Mouse (Mus musculus): Measurements from ENCODE around the gene Syp. TPM values are rescaled to one million over a fixed set of nuclear protein-coding genes. Genes with fewer than 3 reads are reported as not detected.

The Syp gene
- polyA plus RNA-seq, 1 experiment from 2014 or later: 1.4 TPM

DNA sequence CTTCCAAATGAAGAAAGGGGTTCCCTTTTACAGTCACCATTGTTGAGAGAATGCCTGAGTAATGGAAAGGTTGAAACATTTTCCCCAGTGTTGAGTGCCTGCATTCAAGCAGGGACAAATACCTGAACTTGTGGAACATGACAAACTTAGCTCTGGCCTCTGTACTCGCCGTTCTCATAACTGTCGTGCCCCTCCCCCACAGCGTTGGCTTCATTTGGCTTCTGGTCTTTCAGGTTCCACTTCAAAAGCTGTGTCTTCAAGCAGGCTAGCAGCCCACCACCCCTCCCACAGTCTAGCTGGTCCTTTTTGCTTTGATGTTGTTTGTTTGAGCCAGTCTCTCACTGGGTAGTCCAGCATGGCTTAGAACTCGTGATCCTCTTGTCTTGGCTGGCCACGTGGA, 34.5 kb downstream of the Syp start:
- H3K9ac ChIP-seq (ENCODE audit: low read length): no peak overlapping the region
- no peak overlapping the region for H3K4me2 ChIP-seq (ENCODE audit: low read depth, low read length)
- H3K4me1 ChIP-seq (ENCODE audit: control insufficient read depth, insufficient read depth, low read length): peaks cover 24% of the 10 kb centered on the region
- no peaks in the 10 kb centered on the region for H3K27me3 ChIP-seq (ENCODE audit: control insufficient read depth, insufficient read depth, low read length)
- H3K4me3 ChIP-seq (ENCODE audit: low read length): no peak overlapping the region
- no peak for ATAC-seq (replicated peaks; ENCODE audit: extremely low read depth, insufficient read depth, low FRiP score)
- H3K36me3 ChIP-seq (ENCODE audit: control insufficient read depth, insufficient read depth): 0 out of 2 replicates have a peak, but pooled peaks cover 4% of the 10 kb centered on the region
- WGBS: 36% methylated on average over 6 of the region's 6 CpGs
- no peaks in the 10 kb centered on the region for H3K9me3 ChIP-seq (replicated peaks; ENCODE audit: control insufficient read depth, low read length)
- H3K27ac ChIP-seq (ENCODE audit: low read length): no peak overlapping the region

DNA sequence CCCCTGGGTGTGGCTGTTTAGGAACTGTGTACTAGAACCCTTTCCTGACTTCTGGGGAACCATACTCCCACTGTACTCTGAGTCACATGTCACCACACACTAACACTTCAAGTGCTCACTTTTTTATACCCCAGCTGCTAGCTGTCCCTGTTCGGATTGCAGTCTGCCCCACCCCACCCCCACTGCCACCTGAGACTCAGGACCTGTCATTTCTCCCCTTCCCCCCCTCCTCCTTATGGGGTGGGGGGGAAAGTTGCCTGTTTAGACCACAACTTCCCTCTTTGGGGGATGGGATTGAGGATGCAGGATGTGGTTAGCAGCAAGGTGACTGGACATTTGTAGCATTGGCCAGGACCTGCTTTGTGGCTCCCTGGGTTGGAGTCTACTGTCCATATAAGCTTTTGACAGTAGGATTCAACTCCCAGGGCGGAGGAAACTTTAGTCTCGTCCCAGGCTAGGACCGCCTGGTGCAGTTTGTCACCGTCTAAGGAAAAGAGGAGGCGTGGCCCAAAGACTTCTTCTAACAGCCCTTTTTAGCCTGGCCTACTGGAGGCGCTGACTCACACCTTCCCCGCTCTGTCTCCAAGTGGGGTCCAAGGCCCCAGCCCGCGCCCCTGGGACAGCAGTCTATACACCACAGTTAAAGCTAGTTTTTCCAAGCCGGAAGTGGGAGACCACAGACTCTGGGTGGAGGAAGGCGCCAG, 35.5 kb downstream of the Syp start:
- Histone ChIP-seq H3K4me2 (ENCODE audit: low read depth, low read length) (peak overlapping the region; percentile 62), H3K27me3 (ENCODE audit: control insufficient read depth, insufficient read depth, low read length) (no peaks in the 10 kb centered on the region), H3K4me3 (ENCODE audit: low read length) (peak overlapping the region; percentile 45), H3K9me3 (replicated peaks; ENCODE audit: control insufficient read depth, low read length) (no peaks in the 10 kb centered on the region), H3K27ac (ENCODE audit: low read length) (peak overlapping the region; percentile 55), H3K4me1 (ENCODE audit: control insufficient read depth, insufficient read depth, low read length) (peaks cover 24% of the 10 kb centered on the region), H3K36me3 (ENCODE audit: control insufficient read depth, insufficient read depth) (0 out of 2 replicates have a peak, but pooled peaks cover 4% of the 10 kb centered on the region), H3K9ac (ENCODE audit: low read length) (0 out of 2 replicates have a peak overlapping the region, but pooled peaks have one; percentile 59)
- ATAC-seq (replicated peaks; ENCODE audit: extremely low read depth, insufficient read depth, low FRiP score): no peak
- WGBS: 21% methylated on average over 12 of the region's 12 CpGs

DNA sequence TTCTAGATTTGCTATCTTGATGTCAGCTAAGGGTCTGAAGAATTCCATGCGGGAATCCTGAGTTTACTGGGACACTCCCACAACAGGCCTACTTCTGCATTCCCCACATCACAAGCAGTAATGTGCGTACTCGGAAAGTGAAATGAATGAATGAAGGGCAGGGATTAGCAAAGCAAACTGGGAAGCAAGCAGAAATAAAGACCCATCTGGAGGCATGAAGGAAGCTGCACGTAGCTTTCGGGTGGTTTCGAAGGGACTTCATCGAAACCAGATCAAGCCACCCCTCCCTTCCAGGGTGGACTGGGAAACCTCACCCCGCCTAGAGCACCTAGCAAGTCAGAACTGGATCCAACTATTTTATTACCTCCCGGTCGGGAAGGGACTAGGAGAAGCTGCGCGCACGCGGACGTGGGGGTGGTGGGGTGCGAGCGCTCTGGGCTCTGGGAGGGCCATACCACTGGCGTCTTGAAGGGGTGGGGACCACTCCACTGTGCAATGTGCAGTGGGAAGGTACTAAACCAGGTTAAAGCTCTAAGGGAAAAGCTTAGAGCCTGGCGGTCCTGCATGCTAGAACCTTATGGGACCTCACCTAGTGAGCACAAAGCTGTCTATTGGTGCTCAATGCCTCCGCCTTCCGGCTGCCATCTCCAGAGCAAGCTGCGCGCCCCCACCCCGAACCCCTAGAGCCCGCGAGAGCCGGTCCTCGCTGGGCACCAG, 36.2 kb downstream of the Syp start:
- peak overlapping the region; percentile 59 for H3K9ac ChIP-seq (ENCODE audit: low read length)
- H3K36me3 ChIP-seq (ENCODE audit: control insufficient read depth, insufficient read depth): no peaks in the 10 kb centered on the region
- WGBS: 16% methylated on average over 28 of the region's 28 CpGs
- H3K27me3 ChIP-seq (ENCODE audit: control insufficient read depth, insufficient read depth, low read length): no peaks in the 10 kb centered on the region
- H3K9me3 ChIP-seq (replicated peaks; ENCODE audit: control insufficient read depth, low read length): no peaks in the 10 kb centered on the region
- ATAC-seq (replicated peaks; ENCODE audit: extremely low read depth, insufficient read depth, low FRiP score): no peak
- peak overlapping the region; percentile 45 for H3K4me3 ChIP-seq (ENCODE audit: low read length)
- peak overlapping the region; percentile 55 for H3K27ac ChIP-seq (ENCODE audit: low read length)
- H3K4me2 ChIP-seq (ENCODE audit: low read depth, low read length): peak overlapping the region; percentile 62
- peaks cover 24% of the 10 kb centered on the region for H3K4me1 ChIP-seq (ENCODE audit: control insufficient read depth, insufficient read depth, low read length)

DNA sequence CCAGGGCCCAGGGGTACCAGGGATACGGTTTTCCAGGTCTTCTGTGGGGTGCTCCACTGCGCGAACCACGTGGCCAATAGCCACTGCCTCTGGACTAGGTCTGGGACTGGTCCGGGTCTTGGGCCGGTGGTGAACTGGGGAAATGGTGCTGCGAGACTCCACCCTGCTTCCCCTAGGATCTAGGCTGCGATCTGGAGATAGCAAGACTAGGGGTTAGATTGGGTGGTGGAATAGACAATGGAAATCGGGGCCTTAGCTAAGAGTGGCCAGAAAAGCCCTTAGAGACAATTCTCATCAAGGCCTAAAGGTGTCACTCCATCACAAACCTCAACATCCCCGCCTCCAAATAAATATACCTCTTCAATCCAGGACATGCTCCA, 36.7 kb downstream of the Syp start:
- 23% methylated on average over 10 of the region's 10 CpGs for whole genome bisulfite sequencing
- H3K9ac ChIP-seq (ENCODE audit: low read length): peak overlapping the region; percentile 59

DNA sequence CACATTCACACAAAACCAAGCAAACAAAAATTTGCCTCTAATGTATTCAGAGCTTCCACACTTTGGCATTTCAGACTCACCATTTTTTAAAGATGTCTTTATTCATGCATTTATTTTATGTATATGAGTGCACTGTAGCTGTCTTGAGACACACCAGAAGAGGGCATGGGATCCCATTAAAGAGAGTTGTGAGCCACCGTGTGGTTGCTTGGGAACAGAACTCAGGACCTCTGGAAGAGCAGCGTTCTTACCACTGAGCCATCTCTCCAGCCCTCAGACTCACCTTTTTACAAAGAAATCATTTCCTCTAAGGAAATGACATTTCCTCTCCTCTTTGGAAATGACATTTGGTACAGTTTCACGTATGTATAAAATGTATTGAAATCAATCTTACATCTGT, 40.7 kb downstream of the Syp start:
- H3K9me3 ChIP-seq (replicated peaks; ENCODE audit: control insufficient read depth, low read length): no peaks in the 10 kb centered on the region
- no peaks in the 10 kb centered on the region for H3K27me3 ChIP-seq (ENCODE audit: control insufficient read depth, insufficient read depth, low read length)
- H3K4me2 ChIP-seq (ENCODE audit: low read depth, low read length): no peak overlapping the region
- no peak for ATAC-seq (replicated peaks; ENCODE audit: extremely low read depth, insufficient read depth, low FRiP score)
- H3K36me3 ChIP-seq (ENCODE audit: control insufficient read depth, insufficient read depth): no peaks in the 10 kb centered on the region
- H3K9ac ChIP-seq (ENCODE audit: low read length): no peak overlapping the region
- H3K27ac ChIP-seq (ENCODE audit: low read length): no peak overlapping the region
- 37% methylated on average over 3 of the region's 3 CpGs for WGBS
- no peak overlapping the region for H3K4me3 ChIP-seq (ENCODE audit: low read length)
- H3K4me1 ChIP-seq (ENCODE audit: control insufficient read depth, insufficient read depth, low read length): peaks cover 7% of the 10 kb centered on the region

More for the DNA sequence above, 36.7 kb downstream of the Syp start:
- Histone ChIP-seq H3K4me3 (ENCODE audit: low read length) (peak overlapping the region; percentile 45), H3K27ac (ENCODE audit: low read length) (no peak overlapping the region), H3K9me3 (replicated peaks; ENCODE audit: control insufficient read depth, low read length) (no peaks in the 10 kb centered on the region), H3K36me3 (ENCODE audit: control insufficient read depth, insufficient read depth) (no peaks in the 10 kb centered on the region), H3K4me1 (ENCODE audit: control insufficient read depth, insufficient read depth, low read length) (peaks cover 24% of the 10 kb centered on the region), H3K27me3 (ENCODE audit: control insufficient read depth, insufficient read depth, low read length) (no peaks in the 10 kb centered on the region), H3K4me2 (ENCODE audit: low read depth, low read length) (peak overlapping the region; percentile 62)
- no peak for ATAC-seq (replicated peaks; ENCODE audit: extremely low read depth, insufficient read depth, low FRiP score)

DNA sequence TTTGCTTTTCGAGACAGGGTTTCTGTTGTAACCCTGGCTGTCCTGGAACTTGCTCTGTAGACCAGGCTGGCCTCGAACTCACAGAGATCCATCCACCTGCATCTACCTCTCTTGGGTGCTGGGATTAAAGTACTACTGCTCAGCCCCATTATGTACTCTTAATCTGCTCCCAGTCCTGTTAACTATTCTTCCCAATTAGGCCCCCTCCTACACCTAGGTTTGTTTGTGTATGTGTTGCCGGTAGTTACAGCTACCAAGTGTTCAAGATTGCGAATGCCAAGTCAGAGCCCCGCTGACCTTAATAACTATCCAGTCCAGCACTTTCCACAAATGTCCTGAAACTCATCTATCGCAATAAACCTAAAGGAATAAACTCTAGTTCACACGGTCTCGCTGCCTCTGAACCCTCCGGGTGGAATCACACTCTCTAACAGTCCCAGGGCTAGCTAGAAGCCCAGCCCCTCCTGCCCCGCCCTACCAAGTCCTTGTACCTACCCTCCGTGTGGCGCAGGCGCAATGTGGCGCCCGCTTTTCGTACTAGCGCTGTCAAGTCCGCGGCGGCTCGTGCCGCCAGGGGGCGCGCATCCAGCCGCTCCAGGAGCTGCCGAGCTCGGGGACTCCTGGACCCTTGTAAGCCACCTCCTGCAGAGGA, 41.3 kb downstream of the Syp start:
- Histone ChIP-seq H3K4me2 (ENCODE audit: low read depth, low read length) (peak overlapping the region; percentile 62), H3K4me1 (ENCODE audit: control insufficient read depth, insufficient read depth, low read length) (0 out of 2 replicates have a peak, but pooled peaks cover 4% of the 10 kb centered on the region), H3K4me3 (ENCODE audit: low read length) (peak overlapping the region; percentile 47), H3K9ac (ENCODE audit: low read length) (peak overlapping the region; percentile 71), H3K36me3 (ENCODE audit: control insufficient read depth, insufficient read depth) (no peaks in the 10 kb centered on the region), H3K27ac (ENCODE audit: low read length) (0 out of 2 replicates have a peak overlapping the region, but pooled peaks have one; percentile 23), H3K9me3 (replicated peaks; ENCODE audit: control insufficient read depth, low read length) (no peaks in the 10 kb centered on the region), H3K27me3 (ENCODE audit: control insufficient read depth, insufficient read depth, low read length) (no peaks in the 10 kb centered on the region)
- peak; percentile 94 for ATAC-seq (replicated peaks; ENCODE audit: extremely low read depth, insufficient read depth, low FRiP score)
- WGBS: 13% methylated on average over 27 of the region's 27 CpGs

DNA sequence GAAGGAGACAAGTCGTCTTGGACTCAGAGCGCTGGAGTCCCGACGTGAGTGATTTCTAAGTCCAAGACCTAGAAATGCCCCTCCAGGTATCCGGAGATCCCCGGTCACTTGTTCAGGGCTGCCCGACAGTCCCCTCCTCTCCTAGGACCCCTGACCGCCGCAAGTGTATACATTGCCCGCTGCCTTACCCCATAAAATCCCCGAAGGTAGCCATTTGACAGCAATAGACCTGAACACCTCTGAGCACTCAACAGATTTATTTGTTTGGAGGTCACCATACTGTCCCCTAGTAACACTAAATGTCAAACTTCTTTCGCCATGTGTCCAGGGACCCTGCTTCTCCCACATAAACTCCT, 41.8 kb downstream of the Syp start:
- Histone ChIP-seq H3K4me3 (ENCODE audit: low read length) (peak overlapping the region; percentile 47), H3K9me3 (replicated peaks; ENCODE audit: control insufficient read depth, low read length) (no peaks in the 10 kb centered on the region), H3K27me3 (ENCODE audit: control insufficient read depth, insufficient read depth, low read length) (no peaks in the 10 kb centered on the region; the same call in 1 of the 2 replicates), H3K36me3 (ENCODE audit: control insufficient read depth, insufficient read depth) (no peaks in the 10 kb centered on the region), H3K9ac (ENCODE audit: low read length) (peak overlapping the region; percentile 71), H3K4me2 (ENCODE audit: low read depth, low read length) (peak overlapping the region; percentile 62), H3K27ac (ENCODE audit: low read length) (no peak overlapping the region), H3K4me1 (ENCODE audit: control insufficient read depth, insufficient read depth, low read length) (0 out of 2 replicates have a peak, but pooled peaks cover under 1% of the 10 kb centered on the region)
- no peak for ATAC-seq (replicated peaks; ENCODE audit: extremely low read depth, insufficient read depth, low FRiP score)
- 31% methylated on average over 12 of the region's 12 CpGs for WGBS

DNA sequence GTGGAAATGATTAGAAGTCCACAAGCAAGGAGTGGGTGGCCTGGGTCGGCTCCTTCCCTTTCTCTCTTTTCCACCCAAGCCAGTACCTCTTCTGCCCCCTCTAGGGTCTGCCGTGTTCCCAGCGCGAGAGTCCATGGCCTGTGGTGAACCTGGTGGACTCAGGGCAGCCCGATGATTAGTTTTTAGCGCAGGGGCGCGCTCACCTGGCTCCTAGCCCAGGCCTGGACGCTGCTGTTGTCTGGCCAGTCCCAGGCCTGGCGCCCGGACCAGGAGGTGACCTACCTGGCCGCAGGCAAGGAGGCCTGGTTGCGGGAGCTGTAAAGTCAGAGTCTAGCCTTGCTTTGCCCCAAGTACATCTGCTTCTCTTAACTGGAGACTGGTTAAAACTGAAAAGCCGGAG, 42.6 kb downstream of the Syp start, which contains the start of gene Magix:
Gene Magix (minus strand): TSS at position 388 of the 400 bp plus-strand sequence.
- WGBS: 53% methylated on average over 14 of the region's 14 CpGs
- H3K4me1 ChIP-seq (ENCODE audit: control insufficient read depth, insufficient read depth, low read length): no peaks in the 10 kb centered on the region
- peak within 1 kb of the TSS; percentile 47 for H3K4me3 ChIP-seq (ENCODE audit: low read length)
- H3K36me3 ChIP-seq (ENCODE audit: control insufficient read depth, insufficient read depth): no peaks in the 10 kb centered on the region
- no peaks in the 10 kb centered on the region for H3K9me3 ChIP-seq (replicated peaks; ENCODE audit: control insufficient read depth, low read length)
- H3K27me3 ChIP-seq (ENCODE audit: control insufficient read depth, insufficient read depth, low read length): no peaks in the 10 kb centered on the region; the same call in 1 of the 2 replicates
- peak within 1 kb of the TSS; percentile 62 for H3K4me2 ChIP-seq (ENCODE audit: low read depth, low read length)
- H3K27ac ChIP-seq (ENCODE audit: low read length): no peak within 1 kb of the TSS
- no peak for ATAC-seq (replicated peaks; ENCODE audit: extremely low read depth, insufficient read depth, low FRiP score)
- peak within 1 kb of the TSS; percentile 71 for H3K9ac ChIP-seq (ENCODE audit: low read length)

Data from heart, embryonic 16.5 days (tissue).